Mouse (Mus musculus): Measurements from ENCODE around the gene Syn3. TPM values are rescaled to one million over a fixed set of nuclear protein-coding genes. Genes with fewer than 3 reads are reported as not detected.

Syn3 gene
- polyA plus RNA-seq, 1 experiment from 2014 or later, result 2.6 TPM

- Histone ChIP-seq H3K27me3 (no peaks in the 10 kb centered on the region), H3K4me2 (replicated peaks) (no peak overlapping the region), H3K9me3 (replicated peaks) (no peaks in the 10 kb centered on the region), H3K9ac (no peak overlapping the region), H3K36me3 (no peaks in the 10 kb centered on the region), H3K4me1 (peaks cover 7% of the 10 kb centered on the region; the same call in 1 of the 2 replicates), H3K27ac (replicated peaks) (no peak overlapping the region), H3K4me3 (replicated peaks) (no peak overlapping the region)
- WGBS, result 57% methylated on average over 4 of the region's 4 CpGs
- ATAC-seq (ENCODE audit: insufficient number of reproducible peaks, low FRiP score, low TSS enrichment, low read depth), result no peak
Observed at GRCm38 (mm10) chr10:86406952-86407351, 91.7 kb downstream of the Syn3 start.

GRCm38 (mm10) chr10:86398347-86398720 lies 100.4 kb downstream of the Syn3 start:
- Histone ChIP-seq H3K4me3 (replicated peaks) (no peak overlapping the region), H3K27ac (replicated peaks) (no peak overlapping the region), H3K36me3 (no peaks in the 10 kb centered on the region), H3K4me2 (replicated peaks) (no peak overlapping the region), H3K27me3 (no peaks in the 10 kb centered on the region), H3K9ac (no peak overlapping the region), H3K4me1 (no peaks in the 10 kb centered on the region), H3K9me3 (replicated peaks) (no peaks in the 10 kb centered on the region)
- no peak for ATAC-seq (ENCODE audit: insufficient number of reproducible peaks, low FRiP score, low TSS enrichment, low read depth)
- 60% methylated on average over 2 of the region's 2 CpGs for WGBS

GRCm38 (mm10) chr10:86397577-86398346 lies 100.9 kb downstream of the Syn3 start:
- no peak for ATAC-seq (ENCODE audit: insufficient number of reproducible peaks, low FRiP score, low TSS enrichment, low read depth)
- WGBS, result 61% methylated on average over 4 of the region's 4 CpGs
- no peaks in the 10 kb centered on the region for H3K4me1 ChIP-seq

DNA sequence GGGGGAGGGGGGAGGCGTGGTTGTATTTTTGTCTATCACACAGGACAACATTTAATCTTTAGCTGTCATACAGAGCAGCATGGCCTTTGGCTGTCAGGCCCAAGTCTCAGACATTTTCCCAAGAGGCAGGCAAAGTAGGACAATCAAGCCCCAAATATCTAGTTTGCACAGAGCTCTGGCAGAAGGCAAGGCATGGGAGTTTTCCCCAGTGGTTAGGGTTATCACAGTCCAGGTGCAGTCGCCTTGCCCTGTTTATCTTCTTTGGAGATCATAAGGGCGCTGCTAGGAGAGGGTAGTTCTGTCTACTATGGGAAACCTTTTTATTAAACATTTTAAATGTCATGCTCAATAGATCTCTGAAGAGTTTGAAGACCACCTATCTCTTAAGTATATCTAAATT lies 106.3 kb downstream of the Syn3 start:
- no peak for ATAC-seq (ENCODE audit: insufficient number of reproducible peaks, low FRiP score, low TSS enrichment, low read depth)

More at GRCm38 (mm10) chr10:86397577-86398346, 100.9 kb downstream of the Syn3 start:
- no peaks in the 10 kb centered on the region for H3K27me3 ChIP-seq
- H3K4me3 ChIP-seq (replicated peaks), result no peak overlapping the region
- no peak overlapping the region for H3K9ac ChIP-seq
- H3K9me3 ChIP-seq (replicated peaks), result no peaks in the 10 kb centered on the region
- H3K4me2 ChIP-seq (replicated peaks), result no peak overlapping the region
- no peaks in the 10 kb centered on the region for H3K36me3 ChIP-seq
- no peak overlapping the region for H3K27ac ChIP-seq (replicated peaks)

DNA sequence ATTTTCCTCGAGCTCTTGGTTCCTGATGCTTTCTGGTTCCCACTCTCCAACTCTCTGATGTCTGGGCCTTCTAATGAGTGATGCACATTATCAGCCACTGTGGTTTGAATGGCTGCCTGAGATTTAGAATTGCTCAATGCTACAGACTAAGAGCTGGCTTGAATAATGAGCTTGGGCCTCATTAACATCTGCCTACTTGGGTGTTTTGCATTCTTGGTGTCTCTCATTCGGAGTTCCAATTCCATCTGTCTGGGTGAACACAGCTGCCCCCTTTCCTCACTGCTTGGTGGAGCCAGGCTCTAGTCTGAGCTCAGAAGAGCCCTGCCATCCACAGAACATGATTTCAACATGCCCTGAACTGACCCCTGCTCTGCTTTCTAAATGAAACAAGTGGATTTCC lies 108.8 kb downstream of the Syn3 start:
- 37% methylated on average over 2 of the region's 2 CpGs for WGBS
- no peak for ATAC-seq (ENCODE audit: insufficient number of reproducible peaks, low FRiP score, low TSS enrichment, low read depth)
- H3K27me3 ChIP-seq, result no peaks in the 10 kb centered on the region

More for the DNA sequence above, 106.3 kb downstream of the Syn3 start:
- Histone ChIP-seq H3K9me3 (replicated peaks) (no peaks in the 10 kb centered on the region), H3K27me3 (no peaks in the 10 kb centered on the region), H3K4me2 (replicated peaks) (no peak overlapping the region), H3K4me3 (replicated peaks) (no peak overlapping the region), H3K4me1 (peaks cover 8% of the 10 kb centered on the region; the same call in 1 of the 2 replicates), H3K27ac (replicated peaks) (no peak overlapping the region), H3K36me3 (no peaks in the 10 kb centered on the region), H3K9ac (no peak overlapping the region)
- 81% methylated on average over 3 of the region's 3 CpGs for WGBS

DNA sequence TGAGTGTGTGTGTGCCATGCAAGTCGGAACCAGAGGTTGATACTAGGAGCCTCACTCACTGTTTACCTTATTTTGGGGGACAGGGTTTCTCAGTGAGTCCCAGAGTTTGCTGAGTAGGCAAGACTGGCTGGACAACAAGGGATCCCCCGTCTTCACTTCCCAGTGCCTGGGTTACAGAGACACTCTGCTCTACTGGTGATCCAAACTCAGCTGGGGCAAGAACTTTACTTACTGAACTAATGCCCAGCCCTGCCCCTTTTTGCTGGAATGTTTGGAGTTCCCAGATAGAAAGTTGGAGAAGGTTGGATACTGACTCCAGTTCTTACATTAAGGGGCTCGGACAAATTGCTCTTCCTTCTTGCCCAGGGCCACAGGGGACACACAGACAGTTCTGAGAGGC lies 109.3 kb downstream of the Syn3 start:
- no peaks in the 10 kb centered on the region for H3K27me3 ChIP-seq
- H3K36me3 ChIP-seq, result no peaks in the 10 kb centered on the region
- no peak overlapping the region for H3K27ac ChIP-seq (replicated peaks)
- peaks cover 17% of the 10 kb centered on the region; the same call in 1 of the 2 replicates for H3K4me1 ChIP-seq
- no peaks in the 10 kb centered on the region for H3K9me3 ChIP-seq (replicated peaks)
- ATAC-seq (ENCODE audit: insufficient number of reproducible peaks, low FRiP score, low TSS enrichment, low read depth), result no peak
- 78% methylated on average over 3 of the region's 3 CpGs for WGBS
- no peak overlapping the region for H3K4me3 ChIP-seq (replicated peaks)
- no peak overlapping the region for H3K4me2 ChIP-seq (replicated peaks)
- H3K9ac ChIP-seq, result no peak overlapping the region

More for the DNA sequence above, 108.8 kb downstream of the Syn3 start:
- no peak overlapping the region for H3K9ac ChIP-seq
- H3K36me3 ChIP-seq, result no peaks in the 10 kb centered on the region
- H3K4me3 ChIP-seq (replicated peaks), result no peak overlapping the region
- H3K4me1 ChIP-seq, result peaks cover 17% of the 10 kb centered on the region; the same call in 1 of the 2 replicates
- no peak overlapping the region for H3K4me2 ChIP-seq (replicated peaks)
- no peak overlapping the region for H3K27ac ChIP-seq (replicated peaks)
- H3K9me3 ChIP-seq (replicated peaks), result no peaks in the 10 kb centered on the region

DNA sequence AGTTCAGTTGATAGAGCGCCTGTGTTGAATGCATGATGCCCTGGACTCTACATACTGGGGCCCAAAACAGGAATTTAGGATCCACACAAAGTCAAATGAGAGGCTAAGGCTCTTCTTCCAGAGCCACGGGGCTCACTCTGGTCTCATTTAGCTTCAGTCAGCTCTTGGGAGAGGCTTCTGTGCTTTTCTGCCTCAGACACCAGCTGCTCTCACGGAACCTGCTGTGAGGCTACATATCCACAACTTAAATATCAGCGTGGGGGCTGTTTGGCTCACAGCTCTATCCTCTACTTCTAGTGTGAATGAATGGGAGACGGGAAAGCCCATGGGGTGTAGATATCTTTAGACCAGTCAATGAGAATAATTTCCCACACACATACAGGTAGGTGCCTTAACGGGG lies 109.9 kb downstream of the Syn3 start:
- no peaks in the 10 kb centered on the region for H3K9me3 ChIP-seq (replicated peaks)
- H3K27me3 ChIP-seq, result no peaks in the 10 kb centered on the region
- H3K9ac ChIP-seq, result no peak overlapping the region
- no peak overlapping the region for H3K27ac ChIP-seq (replicated peaks)
- no peak overlapping the region for H3K4me3 ChIP-seq (replicated peaks)
- ATAC-seq (ENCODE audit: insufficient number of reproducible peaks, low FRiP score, low TSS enrichment, low read depth), result no peak
- whole genome bisulfite sequencing, result 73% methylated on average over 6 of the region's 6 CpGs
- peaks cover 17% of the 10 kb centered on the region; the same call in 1 of the 2 replicates for H3K4me1 ChIP-seq
- H3K4me2 ChIP-seq (replicated peaks), result no peak overlapping the region
- no peaks in the 10 kb centered on the region for H3K36me3 ChIP-seq

DNA sequence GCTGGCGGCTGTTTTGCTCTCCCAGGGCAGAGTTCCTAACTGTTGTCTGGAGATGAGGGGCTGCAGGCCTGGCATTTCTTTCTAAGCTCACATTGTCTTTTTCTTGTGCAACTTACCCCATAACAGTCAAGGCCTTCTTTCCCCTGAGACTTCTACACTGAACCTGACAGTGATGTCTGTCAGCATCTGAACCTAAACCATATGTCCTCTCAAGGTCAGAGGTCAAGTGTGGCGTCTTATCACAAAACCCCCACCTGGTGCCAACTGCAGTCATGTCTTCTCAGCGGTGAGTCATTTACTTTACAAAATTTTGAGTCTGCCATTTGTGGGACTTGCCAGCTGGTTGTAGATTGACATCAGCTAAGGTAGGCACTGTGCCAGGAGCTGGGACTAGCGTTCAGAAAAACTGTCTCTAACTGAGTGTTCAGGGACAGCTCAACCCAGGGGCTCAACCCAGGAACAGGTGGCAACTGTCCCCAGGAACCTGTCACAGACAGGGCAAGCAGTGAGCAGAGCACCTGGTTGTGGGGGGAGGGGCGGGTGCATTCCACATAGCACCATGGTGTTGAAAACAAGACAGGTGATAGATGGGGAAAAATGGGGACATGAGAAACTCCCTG lies 110.8 kb downstream of the Syn3 start:
- H3K9ac ChIP-seq, result no peak overlapping the region
- H3K36me3 ChIP-seq, result no peaks in the 10 kb centered on the region
- no peak overlapping the region for H3K4me3 ChIP-seq (replicated peaks)
- no peaks in the 10 kb centered on the region for H3K27me3 ChIP-seq
- no peak overlapping the region for H3K4me2 ChIP-seq (replicated peaks)
- H3K4me1 ChIP-seq, result peaks cover 17% of the 10 kb centered on the region; the same call in 1 of the 2 replicates
- H3K9me3 ChIP-seq (replicated peaks), result no peaks in the 10 kb centered on the region
- no peak for ATAC-seq (ENCODE audit: insufficient number of reproducible peaks, low FRiP score, low TSS enrichment, low read depth)
- no peak overlapping the region for H3K27ac ChIP-seq (replicated peaks)
- 57% methylated on average over 5 of the region's 5 CpGs for WGBS

GRCm38 (mm10) chr10:86386232-86386631 lies 112.5 kb downstream of the Syn3 start:
- Histone ChIP-seq H3K36me3 (no peaks in the 10 kb centered on the region), H3K27ac (replicated peaks) (no peak overlapping the region), H3K4me3 (replicated peaks) (no peak overlapping the region), H3K4me1 (peaks cover 17% of the 10 kb centered on the region; the same call in 1 of the 2 replicates), H3K9ac (no peak overlapping the region), H3K27me3 (no peaks in the 10 kb centered on the region), H3K9me3 (replicated peaks) (no peaks in the 10 kb centered on the region), H3K4me2 (replicated peaks) (no peak overlapping the region)
- ATAC-seq (ENCODE audit: insufficient number of reproducible peaks, low FRiP score, low TSS enrichment, low read depth), result no peak
- WGBS, result 72% methylated on average over 4 of the region's 4 CpGs

DNA sequence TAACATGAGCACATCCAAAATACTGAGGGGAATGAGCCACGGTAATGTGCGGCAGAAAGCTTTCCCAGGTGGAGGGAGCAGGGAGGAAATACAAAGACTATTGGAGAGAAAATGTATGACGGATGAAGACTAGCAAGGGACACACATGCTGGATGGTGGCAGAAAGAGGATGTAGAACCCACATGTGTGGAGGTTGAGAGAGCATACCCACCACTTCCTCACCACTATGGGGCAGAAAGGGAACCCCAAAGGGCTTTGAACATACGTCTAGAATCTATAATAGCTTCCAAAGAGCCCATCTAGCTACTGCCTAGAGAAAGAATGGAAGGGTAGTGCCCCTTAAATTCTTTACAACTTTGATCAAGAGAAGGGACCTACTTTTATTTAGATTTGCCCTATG lies 113.0 kb downstream of the Syn3 start:
- Histone ChIP-seq H3K4me1 (peaks cover 17% of the 10 kb centered on the region; the same call in 1 of the 2 replicates), H3K9me3 (replicated peaks) (no peaks in the 10 kb centered on the region), H3K27me3 (no peaks in the 10 kb centered on the region), H3K4me3 (replicated peaks) (no peak overlapping the region), H3K4me2 (replicated peaks) (no peak overlapping the region), H3K27ac (replicated peaks) (no peak overlapping the region), H3K9ac (no peak overlapping the region), H3K36me3 (no peaks in the 10 kb centered on the region)
- no peak for ATAC-seq (ENCODE audit: insufficient number of reproducible peaks, low FRiP score, low TSS enrichment, low read depth)
- WGBS, result 44% methylated on average over 4 of the region's 4 CpGs

- no peak for ATAC-seq (ENCODE audit: insufficient number of reproducible peaks, low FRiP score, low TSS enrichment, low read depth)
- Histone ChIP-seq H3K27me3 (no peaks in the 10 kb centered on the region), H3K9me3 (replicated peaks) (no peaks in the 10 kb centered on the region), H3K36me3 (no peaks in the 10 kb centered on the region), H3K4me3 (replicated peaks) (no peak overlapping the region), H3K27ac (replicated peaks) (no peak overlapping the region), H3K4me1 (peaks cover 17% of the 10 kb centered on the region; the same call in 1 of the 2 replicates), H3K9ac (no peak overlapping the region), H3K4me2 (replicated peaks) (no peak overlapping the region)
- 90% methylated on average over 2 of the region's 2 CpGs for WGBS
Observed at GRCm38 (mm10) chr10:86384655-86385054, 114.0 kb downstream of the Syn3 start.
